Mouse (Mus musculus) ES-E14 (cell line): ENCODE results near the gene Pogz.

Experiments
- CHD2 ChIP-seq: IDR thresholded peaks from 2 replicates; pipeline ENCODE4 v1.6.1; 2014; ENCODE audit warnings: mild to moderate bottlenecking, low read depth, low read length, inconsistent platforms
- HCFC1 ChIP-seq: IDR thresholded peaks from 2 replicates; pipeline ENCODE4 v1.6.1; 2012; ENCODE audit warnings: low read length, inconsistent platforms, borderline replicate concordance; ENCODE audit not compliant: insufficient read depth
- ZC3H11A ChIP-seq: IDR thresholded peaks from 2 replicates; pipeline ENCODE4 v1.6.1; 2012; ENCODE audit warnings: low read depth, mild to moderate bottlenecking, inconsistent platforms, low read length, borderline replicate concordance

GRCm38 (mm10) chr3:94817731-94818130, 19.6 kb upstream of the Pogz start:
- TF ChIP-seq HCFC1 = no peak
- no peak for TF ChIP-seq CHD2
- no peak for TF ChIP-seq ZC3H11A
